Mouse (Mus musculus): ENCODE measurements at regions not wholly inside any gene's neighbourhood (a gene's known extent, or its start where the extent isn't known, plus 50 kb on each side); places are given as distances from the start of the nearest gene placed in this dataset.

DNA sequence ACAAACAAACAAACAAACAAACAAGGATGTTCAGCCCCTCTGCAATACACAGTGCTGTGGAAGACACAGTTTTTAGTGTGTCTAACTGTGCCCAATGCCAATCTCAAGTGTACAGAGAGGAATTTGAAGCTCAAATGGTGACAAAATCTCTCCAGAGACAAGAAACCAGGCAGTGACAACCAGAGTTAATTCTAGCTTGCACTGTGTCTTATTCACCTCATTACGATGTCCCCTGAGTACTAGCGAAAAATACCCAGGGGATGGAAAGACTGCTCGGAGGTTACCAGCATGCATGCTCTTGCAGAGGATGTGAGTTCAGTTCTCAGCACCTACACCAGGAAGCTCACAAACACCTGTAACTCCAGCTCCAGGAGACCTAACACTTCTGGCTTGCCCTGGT is 319.3 kb upstream of the Acvr2a start:
- TF ChIP-seq GATA1 (IDR thresholded peaks at IDR 0.05; ENCODE audit: borderline replicate concordance, low read length) (no peak), FLI1 (IDR thresholded peaks at IDR 0.05; ENCODE audit: low read length) (no peak)
